Mouse (Mus musculus) midbrain, postnatal 0 days (tissue): ENCODE results near the gene Bcl2l14. TPM values are rescaled to one million over a fixed set of nuclear protein-coding genes. Genes with fewer than 3 reads are reported as not detected.

Experiments used
- ATAC-seq: fragments of 200-750 bp; cut with Nextera tagmentation; 2 replicates; pipeline ENCODE4 v1.8.0; 2017; ENCODE audit warnings: moderate number of reproducible peaks, mild to moderate bottlenecking, moderate TSS enrichment, moderate library complexity; ENCODE audit not compliant: low FRiP score
- DNase-seq: peaks from one replicate; pipeline ENCODE4 v3.0.0-alpha.2; 2015; ENCODE audit warnings: low spot score
- H3K27ac ChIP-seq: fragments of 300-500 bp; sonication (generic); 2 replicates; pipeline ENCODE4 v1.5.1; 2014; ENCODE audit warnings: low read depth, mild to moderate bottlenecking, low read length, mixed read lengths
- H3K27me3 ChIP-seq: fragments of 300-500 bp; sonication (generic); 2 replicates; pipeline ENCODE4 v1.6.1; 2014; ENCODE audit warnings: low read length, control low read depth, mixed read lengths; ENCODE audit not compliant: insufficient read depth
- H3K36me3 ChIP-seq: fragments of 300-500 bp; sonication (generic); 2 replicates; pipeline ENCODE4 v1.6.1; 2014; ENCODE audit warnings: low read length, control low read depth, mixed read lengths; ENCODE audit not compliant: insufficient read depth
- H3K4me1 ChIP-seq: fragments of 300-500 bp; sonication (generic); 2 replicates; pipeline ENCODE4 v1.6.1; 2014; ENCODE audit warnings: mild to moderate bottlenecking, control low read depth, antibody characterized with exemption, low read length, mixed read lengths; ENCODE audit not compliant: insufficient read depth
- H3K4me2 ChIP-seq: fragments of 300-500 bp; sonication (generic); 2 replicates; pipeline ENCODE4 v1.6.1; 2014; ENCODE audit warnings: low read depth, mild to moderate bottlenecking, low read length, mixed read lengths; ENCODE audit not compliant: poor library complexity, severe bottlenecking
- H3K4me3 ChIP-seq: fragments of 300-500 bp; sonication (generic); 2 replicates; pipeline ENCODE4 v1.5.1; 2014; ENCODE audit warnings: low read depth, mild to moderate bottlenecking, low read length, moderate library complexity
- H3K9ac ChIP-seq: fragments of 300-500 bp; sonication (generic); replicated peaks from 2 replicates; pipeline ENCODE4 v1.6.1; 2014; ENCODE audit warnings: mild to moderate bottlenecking, low read length, moderate library complexity, mixed read lengths; ENCODE audit not compliant: poor library complexity, severe bottlenecking
- H3K9me3 ChIP-seq: fragments of 300-500 bp; sonication (generic); 2 replicates; pipeline ENCODE4 v1.6.1; 2016; ENCODE audit warnings: low read length, control low read depth
- CTCF ChIP-seq: IDR thresholded peaks from 2 replicates; pipeline ENCODE4 v1.5.1; 2016; ENCODE audit warnings: antibody characterized with exemption, mild to moderate bottlenecking
- WGBS: fragments of 180-500 bp; shearing (Covaris S2); extraction: QIAGEN DNeasy Blood & Tissue Kit; methylation state at CpG from one replicate; pipeline ENCODE4 v1.1.7; 2014; 5-methylcytosine and 5-hydroxymethylcytosine counted together
- polyA plus RNA-seq: library from polyadenylated mRNA; unstranded; fragments of >200 nt; fragmentation: Nextera tagmentation; extraction: Ambion mirVana; gene quantifications from 2 replicates; pipeline ENCODE4 v1.2.1, GENCODE M21; 2015
- total RNA-seq: library from RNA; depleted of rRNA; stranded (reverse); fragments of >200 nt; gene quantifications from 2 replicates; pipeline ENCODE4 v1.2.3, GENCODE M21; 2014

Gene Bcl2l14
- total and polyA plus RNA-seq, 2 experiments from 2014 or later: not detected

- no peak overlapping the region for H3K4me2 ChIP-seq
- WGBS: 66% methylated on average over 18 of the region's 18 CpGs
Observed at GRCm38 (mm10) chr6:134413706-134414531, 17.8 kb downstream of the Bcl2l14 start.

GRCm38 (mm10) chr6:134414532-134414883, 18.4 kb downstream of the Bcl2l14 start:
- Histone ChIP-seq H3K36me3 (no peaks in the 10 kb centered on the region), H3K9ac (no peak overlapping the region), H3K9me3 (no peaks in the 10 kb centered on the region), H3K4me3 (no peak overlapping the region), H3K4me2 (no peak overlapping the region), H3K27ac (no peak overlapping the region), H3K27me3 (no peaks in the 10 kb centered on the region), H3K4me1 (no peaks in the 10 kb centered on the region)
- ATAC-seq (no peak), DNase-seq (no peak)
- 83% methylated on average over 4 of the region's 4 CpGs for WGBS
- no peak for TF ChIP-seq CTCF

More at GRCm38 (mm10) chr6:134413706-134414531, 17.8 kb downstream of the Bcl2l14 start:
- Histone ChIP-seq H3K4me1 (no peaks in the 10 kb centered on the region), H3K9me3 (no peaks in the 10 kb centered on the region), H3K27me3 (no peaks in the 10 kb centered on the region), H3K27ac (no peak overlapping the region), H3K4me3 (no peak overlapping the region), H3K36me3 (no peaks in the 10 kb centered on the region), H3K9ac (no peak overlapping the region)
- no peak for TF ChIP-seq CTCF
- ATAC-seq (no peak), DNase-seq (no peak)

GRCm38 (mm10) chr6:134416556-134417105, 20.5 kb downstream of the Bcl2l14 start:
- no peak for ATAC-seq
- 70% methylated on average over 3 of the region's 3 CpGs for WGBS

GRCm38 (mm10) chr6:134417886-134418285, 21.8 kb downstream of the Bcl2l14 start:
- Histone ChIP-seq H3K4me1 (no peaks in the 10 kb centered on the region), H3K4me3 (no peak overlapping the region), H3K4me2 (no peak overlapping the region), H3K9ac (no peak overlapping the region), H3K27me3 (no peaks in the 10 kb centered on the region), H3K9me3 (no peaks in the 10 kb centered on the region), H3K27ac (no peak overlapping the region), H3K36me3 (no peaks in the 10 kb centered on the region)
- WGBS: 44% methylated on average over 3 of the region's 3 CpGs
- TF ChIP-seq CTCF: no peak
- ATAC-seq (peak; percentile 66; the same call in 1 of the 2 replicates), DNase-seq (no peak)

More at GRCm38 (mm10) chr6:134416556-134417105, 20.5 kb downstream of the Bcl2l14 start:
- Histone ChIP-seq H3K4me3 (no peak overlapping the region), H3K9ac (no peak overlapping the region), H3K27me3 (no peaks in the 10 kb centered on the region), H3K4me2 (no peak overlapping the region), H3K36me3 (no peaks in the 10 kb centered on the region), H3K4me1 (no peaks in the 10 kb centered on the region), H3K9me3 (no peaks in the 10 kb centered on the region), H3K27ac (no peak overlapping the region)
- TF ChIP-seq CTCF: no peak
- DNase-seq: no peak

GRCm38 (mm10) chr6:134420375-134420774, 24.3 kb downstream of the Bcl2l14 start:
- H3K4me2 ChIP-seq: no peak overlapping the region
- no peak for TF ChIP-seq CTCF
- H3K9ac ChIP-seq: no peak overlapping the region
- H3K27ac ChIP-seq: no peak overlapping the region
- no peaks in the 10 kb centered on the region for H3K9me3 ChIP-seq
- no peaks in the 10 kb centered on the region for H3K27me3 ChIP-seq
- DNase-seq (no peak), ATAC-seq (no peak)
- no peak overlapping the region for H3K4me3 ChIP-seq
- no peaks in the 10 kb centered on the region for H3K36me3 ChIP-seq
- no peaks in the 10 kb centered on the region for H3K4me1 ChIP-seq
- WGBS: 92% methylated on average over 8 of the region's 8 CpGs

GRCm38 (mm10) chr6:134421921-134422320, 25.8 kb downstream of the Bcl2l14 start:
- Histone ChIP-seq H3K4me2 (no peak overlapping the region), H3K36me3 (no peaks in the 10 kb centered on the region), H3K4me1 (no peaks in the 10 kb centered on the region), H3K9ac (no peak overlapping the region), H3K4me3 (no peak overlapping the region), H3K27me3 (no peaks in the 10 kb centered on the region), H3K9me3 (no peaks in the 10 kb centered on the region), H3K27ac (no peak overlapping the region)
- WGBS: 80% methylated on average over 6 of the region's 6 CpGs
- no peak for TF ChIP-seq CTCF
- no peak for ATAC-seq
- DNase-seq: no peak
